Mouse (Mus musculus) heart, embryonic 11.5 days (tissue): Measurements from ENCODE around the gene Card9. TPM values are rescaled to one million over a fixed set of nuclear protein-coding genes. Genes with fewer than 3 reads are reported as not detected.

ENCODE experiments used
- ATAC-seq: fragments of 200-750 bp; cut with Nextera tagmentation; replicated peaks from 2 replicates; pipeline ENCODE4 v1.8.0; 2017; ENCODE audit warnings: moderate library complexity; ENCODE audit not compliant: insufficient number of reproducible peaks, low FRiP score, low TSS enrichment
- H3K27ac ChIP-seq: fragments of 300-500 bp; sonication (generic); 2 replicates; pipeline ENCODE4 v1.5.1; 2014; ENCODE audit warnings: mild to moderate bottlenecking, low read depth, low read length
- H3K27me3 ChIP-seq: fragments of 300-500 bp; sonication (generic); 2 replicates; pipeline ENCODE4 v1.6.1; 2014; ENCODE audit warnings: mild to moderate bottlenecking, low read length, mixed read lengths; ENCODE audit not compliant: control insufficient read depth, insufficient read depth
- H3K36me3 ChIP-seq: fragments of 300-500 bp; sonication (generic); 2 replicates; pipeline ENCODE4 v1.6.1; 2014; ENCODE audit warnings: mild to moderate bottlenecking, low read length, moderate library complexity, mixed read lengths; ENCODE audit not compliant: control insufficient read depth, insufficient read depth
- H3K4me1 ChIP-seq: fragments of 300-500 bp; sonication (generic); 2 replicates; pipeline ENCODE4 v1.6.1; 2014; ENCODE audit warnings: low read length; ENCODE audit not compliant: control insufficient read depth, insufficient read depth
- H3K4me2 ChIP-seq: fragments of 300-500 bp; sonication (generic); 2 replicates; pipeline ENCODE4 v1.6.1; 2014; ENCODE audit warnings: mild to moderate bottlenecking, moderate library complexity
- H3K4me3 ChIP-seq: fragments of 300-500 bp; sonication (generic); 2 replicates; pipeline ENCODE4 v1.5.1; 2014; ENCODE audit warnings: low read depth, low read length
- H3K9ac ChIP-seq: fragments of 300-500 bp; sonication (generic); 2 replicates; pipeline ENCODE4 v1.6.1; 2014; ENCODE audit warnings: mild to moderate bottlenecking, low read depth, low read length, moderate library complexity
- H3K9me3 ChIP-seq: fragments of 300-500 bp; sonication (generic); replicated peaks from 2 replicates; pipeline ENCODE4 v1.6.1; 2016; ENCODE audit warnings: low read length; ENCODE audit not compliant: control insufficient read depth
- WGBS: fragments of 180-500 bp; shearing (Covaris S2); extraction: QIAGEN DNeasy Blood & Tissue Kit; methylation state at CpG from one replicate; pipeline ENCODE4 v1.1.7; 2014; ENCODE audit not compliant: insufficient replicate concordance; 5-methylcytosine and 5-hydroxymethylcytosine counted together
- polyA plus RNA-seq: library from polyadenylated mRNA; unstranded; fragments of >200 nt; fragmentation: Nextera tagmentation; extraction: Ambion mirVana; gene quantifications from 2 replicates; pipeline ENCODE4 v1.2.1, GENCODE M21; 2014

Gene Card9
- polyA plus RNA-seq, 1 experiment from 2014 or later, result 0.59 TPM

DNA sequence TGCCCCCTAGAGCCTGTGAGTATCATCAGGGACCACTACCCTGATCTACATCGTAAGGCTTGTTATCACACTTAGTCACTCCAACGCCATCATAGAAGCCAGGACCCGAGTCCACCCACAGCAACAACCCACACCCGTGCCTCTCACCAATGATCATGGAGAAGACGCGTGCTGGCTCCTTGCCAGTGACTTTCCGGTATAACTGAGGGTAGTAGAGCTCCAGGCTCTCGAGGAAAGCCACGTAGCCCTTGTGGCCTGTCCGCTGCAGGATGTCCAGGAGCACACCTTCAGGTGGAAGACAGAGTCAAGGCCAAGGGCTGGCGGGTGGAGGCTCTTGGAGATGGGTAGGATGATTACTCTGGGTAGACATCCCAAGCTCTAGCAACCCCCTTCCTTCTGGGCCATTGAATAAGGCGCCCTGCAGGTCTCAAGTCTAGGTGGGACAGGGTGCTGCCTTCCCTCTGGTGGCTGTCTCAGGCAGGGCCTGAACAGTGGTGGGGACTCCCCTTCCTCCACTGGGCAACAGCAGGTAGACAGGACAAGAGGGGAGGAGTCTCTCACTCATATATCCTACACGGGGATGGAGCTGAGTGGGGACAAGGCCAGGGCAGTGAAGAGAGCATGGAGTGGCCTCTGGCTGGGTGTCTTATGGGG, 1.9 kb downstream of the Card9 start:
- Histone ChIP-seq H3K4me1 (no peaks in the 10 kb centered on the region), H3K9me3 (no peaks in the 10 kb centered on the region), H3K27me3 (no peaks in the 10 kb centered on the region), H3K36me3 (no peaks in the 10 kb centered on the region), H3K9ac (no peak overlapping the region), H3K27ac (no peak overlapping the region), H3K4me3 (no peak overlapping the region), H3K4me2 (no peak overlapping the region)
- 78% methylated on average over 13 of the region's 13 CpGs for WGBS
- ATAC-seq, result 0 out of 2 replicates have a peak, but pooled peaks have one; percentile 24

- Histone ChIP-seq H3K4me3 (no peak overlapping the region), H3K9me3 (no peaks in the 10 kb centered on the region), H3K4me1 (peaks cover 5% of the 10 kb centered on the region; the same call in 1 of the 2 replicates), H3K27me3 (no peaks in the 10 kb centered on the region), H3K27ac (no peak overlapping the region), H3K9ac (no peak overlapping the region; the same call in 1 of the 2 replicates), H3K4me2 (no peak overlapping the region), H3K36me3 (no peaks in the 10 kb centered on the region)
- 54% methylated on average over 15 of the region's 15 CpGs for WGBS
- no peak for ATAC-seq
These were observed 3.2 kb downstream of the Card9 start for GRCm38 (mm10) chr2:26357484-26357883.

DNA sequence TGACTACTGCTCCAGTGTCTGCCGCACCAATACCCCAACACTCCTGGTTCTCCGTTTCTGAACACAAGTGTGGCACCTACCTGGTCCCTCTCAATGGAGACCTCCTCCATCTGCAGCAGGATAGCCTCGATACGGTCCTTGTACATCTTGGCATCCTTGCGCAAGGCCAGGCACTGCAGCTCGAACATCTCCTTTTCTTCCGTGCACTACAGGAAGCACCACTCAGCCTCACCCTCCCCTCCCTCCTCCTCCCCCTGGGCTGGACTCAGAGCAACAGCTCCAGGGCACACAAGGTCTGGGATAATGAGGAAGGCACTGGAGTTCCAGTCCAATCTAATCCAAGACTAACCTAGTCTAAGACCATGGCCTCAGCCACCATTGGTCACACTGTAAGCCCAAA, 4.0 kb downstream of the Card9 start:
- ATAC-seq, result no peak
- no peak overlapping the region for H3K4me3 ChIP-seq
- 69% methylated on average over 7 of the region's 7 CpGs for WGBS
- H3K27ac ChIP-seq, result no peak overlapping the region
- peak overlapping the region; percentile 35; the same call in 1 of the 2 replicates for H3K9ac ChIP-seq
- peaks cover 6% of the 10 kb centered on the region; the same call in 1 of the 2 replicates for H3K4me1 ChIP-seq
- H3K4me2 ChIP-seq, result no peak overlapping the region
- H3K27me3 ChIP-seq, result no peaks in the 10 kb centered on the region
- no peaks in the 10 kb centered on the region for H3K36me3 ChIP-seq
- no peaks in the 10 kb centered on the region for H3K9me3 ChIP-seq

- peaks cover 7% of the 10 kb centered on the region for H3K4me1 ChIP-seq
- H3K27ac ChIP-seq, result no peak overlapping the region
- no peaks in the 10 kb centered on the region for H3K9me3 ChIP-seq
- no peak overlapping the region for H3K4me2 ChIP-seq
- H3K9ac ChIP-seq, result no peak overlapping the region
- no peaks in the 10 kb centered on the region for H3K36me3 ChIP-seq
- no peak for ATAC-seq
- no peaks in the 10 kb centered on the region for H3K27me3 ChIP-seq
- WGBS, result 72% methylated on average over 4 of the region's 4 CpGs
- H3K4me3 ChIP-seq, result no peak overlapping the region
These were observed 4.5 kb downstream of the Card9 start for GRCm38 (mm10) chr2:26356231-26356630.

- Histone ChIP-seq H3K36me3 (peaks cover 3% of the 10 kb centered on the region; the same call in 1 of the 2 replicates), H3K27ac (no peak overlapping the region), H3K27me3 (no peaks in the 10 kb centered on the region), H3K9ac (no peak overlapping the region), H3K9me3 (no peaks in the 10 kb centered on the region), H3K4me2 (no peak overlapping the region), H3K4me3 (no peak overlapping the region), H3K4me1 (peaks cover 17% of the 10 kb centered on the region)
- ATAC-seq, result no peak
- WGBS, result 82% methylated on average over 4 of the region's 4 CpGs
These were observed 6.3 kb downstream of the Card9 start for GRCm38 (mm10) chr2:26354401-26354800.

GRCm38 (mm10) chr2:26353066-26353980, 7.4 kb downstream of the Card9 start:
- WGBS, result 89% methylated on average over 11 of the region's 11 CpGs
- H3K9ac ChIP-seq, result peak overlapping the region; percentile 87; the same call in 1 of the 2 replicates
- H3K36me3 ChIP-seq, result peaks cover 3% of the 10 kb centered on the region; the same call in 1 of the 2 replicates

DNA sequence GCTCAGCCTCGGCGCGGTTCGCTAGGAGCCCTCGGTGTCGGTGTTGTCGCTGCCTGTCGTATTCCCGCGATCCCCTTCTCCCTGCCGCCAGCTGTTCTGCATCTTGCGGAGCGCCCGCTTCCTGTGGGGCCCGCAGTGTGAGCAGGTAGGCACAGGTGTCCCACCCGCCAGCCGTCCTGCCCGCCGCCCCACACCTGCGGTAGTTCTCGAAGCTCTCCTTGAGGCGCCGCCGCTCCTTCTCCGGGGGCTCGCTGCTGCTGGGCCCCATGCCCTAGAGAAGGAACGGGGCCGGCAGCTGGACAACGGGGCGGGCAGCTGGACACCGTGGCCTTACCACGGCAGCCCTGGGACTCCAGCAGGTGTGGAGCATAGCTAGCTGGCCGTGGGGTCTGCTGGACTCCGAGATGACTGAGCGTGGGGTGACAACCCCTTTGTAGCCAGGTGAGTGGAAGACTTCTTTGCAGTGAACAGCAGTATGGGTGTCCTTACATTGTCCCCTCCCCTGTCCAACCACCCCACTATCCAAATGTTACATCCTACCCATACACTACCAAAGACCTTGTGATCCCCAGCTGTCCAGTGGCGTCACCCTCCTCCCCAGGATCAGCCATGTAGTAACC, 8.3 kb downstream of the Card9 start:
- no peaks in the 10 kb centered on the region for H3K9me3 ChIP-seq
- H3K4me2 ChIP-seq, result peak overlapping the region; percentile 95
- no peaks in the 10 kb centered on the region for H3K27me3 ChIP-seq
- peaks cover 3% of the 10 kb centered on the region; the same call in 1 of the 2 replicates for H3K36me3 ChIP-seq
- peak overlapping the region; percentile 87 for H3K9ac ChIP-seq
- 3% methylated on average over 36 of the region's 36 CpGs for WGBS
- peaks cover 25% of the 10 kb centered on the region for H3K4me1 ChIP-seq
- ATAC-seq, result 0 out of 2 replicates have a peak, but pooled peaks have one; percentile 6
- H3K27ac ChIP-seq, result peak overlapping the region; percentile 15; the same call in 1 of the 2 replicates
- H3K4me3 ChIP-seq, result peak overlapping the region; percentile 70

More at GRCm38 (mm10) chr2:26353066-26353980, 7.4 kb downstream of the Card9 start:
- H3K4me2 ChIP-seq, result peak overlapping the region; percentile 95
- peaks cover 21% of the 10 kb centered on the region for H3K4me1 ChIP-seq
- ATAC-seq, result no peak
- H3K27me3 ChIP-seq, result no peaks in the 10 kb centered on the region
- H3K4me3 ChIP-seq, result no peak overlapping the region
- no peaks in the 10 kb centered on the region for H3K9me3 ChIP-seq
- no peak overlapping the region for H3K27ac ChIP-seq
